Mouse (Mus musculus): ENCODE results near the gene Dnajc4.

GRCm38 (mm10) chr19:6948186-6948585, 44.2 kb downstream of the Dnajc4 start:
- no peak for TF ChIP-seq GATA1 (IDR thresholded peaks at IDR 0.05; ENCODE audit: low read length)
- no peak for TF ChIP-seq TAL1 (IDR thresholded peaks at IDR 0.05; ENCODE audit: low read length)
